Mouse (Mus musculus) left cerebral cortex, postnatal 14 days (tissue): ENCODE results near the gene Atp1a2. TPM values are rescaled to one million over a fixed set of nuclear protein-coding genes. Genes with fewer than 3 reads are reported as not detected.

Source experiments
- DNase-seq, 2 experiments: peaks; one replicate each; pipeline ENCODE4 v3.0.0; 2021 to 2022; ENCODE audit warnings: low spot score in 2 of 2, mixed read lengths in 1 of 2
- intact Hi-C: fragments of 180-260 bp; cut with DNase I; formaldehyde crosslinking; loops from one replicate; pipeline ENCODE4 v1.15.1; 2025
- total RNA-seq, 2 experiments: library from RNA; stranded (reverse); gene quantifications; 2 replicates each; pipeline ENCODE4 v1.2.3; 2021

The Atp1a2 gene
- total RNA-seq, 2 experiments from 2014 or later: 571 to 592 TPM

GRCm38 (mm10) chr1:172326684-172327083 is 28.8 kb upstream of the Atp1a2 start:
- DNase-seq: no peak
- intact Hi-C loops: no loop called here

- DNase-seq: peak; percentile 66 to 74
- intact Hi-C loops: no loop called here
These were observed 28.0 kb upstream of the Atp1a2 start for GRCm38 (mm10) chr1:172325680-172326535.

DNA sequence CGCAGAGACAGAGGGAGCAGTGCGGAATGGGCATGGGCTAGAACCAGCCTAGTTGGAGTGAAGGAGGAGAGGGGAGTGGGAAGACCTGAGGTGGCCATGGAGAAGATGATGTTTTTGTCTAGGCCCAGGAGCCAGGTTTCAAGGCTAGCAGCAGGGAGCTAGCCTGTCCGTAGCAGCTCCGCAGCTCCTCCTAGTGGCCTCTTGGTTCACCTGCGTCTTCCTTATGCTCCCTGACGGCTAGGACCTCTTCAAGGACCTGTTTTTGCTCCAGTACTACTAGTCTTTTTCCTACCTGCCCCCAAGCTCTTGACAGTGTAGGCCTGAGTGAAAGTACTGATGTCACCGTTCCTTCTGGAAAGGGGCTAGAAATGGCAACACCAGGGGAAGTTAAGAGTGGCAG is 26.9 kb upstream of the Atp1a2 start:
- intact Hi-C loops: no loop called here
- peak; percentile 85 to 86 for DNase-seq

DNA sequence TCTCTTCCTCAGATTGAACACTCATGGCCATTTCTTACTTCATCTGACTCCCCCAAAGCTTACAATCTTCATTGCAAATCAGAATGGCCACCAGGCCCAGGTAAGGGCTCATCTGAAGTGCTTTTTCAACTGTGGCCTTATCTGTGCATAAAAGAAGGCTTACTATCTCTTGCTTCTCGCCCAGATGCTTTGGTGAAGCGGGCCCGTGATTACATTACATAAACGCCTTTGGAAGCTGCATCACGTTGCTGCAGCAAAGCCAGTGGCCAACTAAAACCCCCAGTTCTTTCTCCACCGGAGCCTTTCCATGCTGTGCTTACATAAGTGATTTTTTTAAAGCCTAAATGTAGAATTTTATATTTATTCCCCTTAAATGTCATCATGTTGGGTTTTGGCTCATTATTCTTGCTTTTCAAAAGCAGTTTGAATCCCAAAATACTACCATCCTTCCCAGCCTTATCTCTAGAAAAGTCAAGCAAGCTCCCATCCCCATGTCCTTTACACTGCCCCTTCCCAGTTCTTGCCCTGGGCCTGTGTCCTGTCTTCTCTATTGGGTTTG is 26.0 kb upstream of the Atp1a2 start:
- DNase-seq: peak; percentile 77 to 93
- intact Hi-C loops: no loop called here

- DNase-seq: no peak
- intact Hi-C loops: no loop called here
These were observed 25.4 kb upstream of the Atp1a2 start for GRCm38 (mm10) chr1:172323298-172323697.

DNA sequence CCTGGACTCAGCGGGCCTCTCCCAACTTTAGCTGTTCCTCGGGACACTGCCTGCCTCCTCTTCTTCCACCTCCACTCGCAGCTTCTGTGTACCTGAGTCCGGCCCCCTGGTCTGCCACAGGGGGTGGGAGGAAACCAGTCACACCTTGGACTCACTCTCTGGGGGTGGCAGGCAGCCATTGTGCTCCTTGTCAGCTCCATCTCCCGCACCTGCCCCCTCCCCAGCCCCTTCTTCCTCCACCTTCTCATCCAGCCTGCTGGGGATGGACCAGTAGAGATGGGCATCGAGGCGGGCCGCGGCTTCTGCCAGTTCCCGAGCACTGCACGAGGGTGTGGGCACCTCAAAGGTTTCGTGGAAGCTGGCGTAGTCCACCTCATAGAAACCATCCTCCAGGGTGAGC is 24.9 kb upstream of the Atp1a2 start:
- DNase-seq: no peak
- intact Hi-C loops: no loop called here

DNA sequence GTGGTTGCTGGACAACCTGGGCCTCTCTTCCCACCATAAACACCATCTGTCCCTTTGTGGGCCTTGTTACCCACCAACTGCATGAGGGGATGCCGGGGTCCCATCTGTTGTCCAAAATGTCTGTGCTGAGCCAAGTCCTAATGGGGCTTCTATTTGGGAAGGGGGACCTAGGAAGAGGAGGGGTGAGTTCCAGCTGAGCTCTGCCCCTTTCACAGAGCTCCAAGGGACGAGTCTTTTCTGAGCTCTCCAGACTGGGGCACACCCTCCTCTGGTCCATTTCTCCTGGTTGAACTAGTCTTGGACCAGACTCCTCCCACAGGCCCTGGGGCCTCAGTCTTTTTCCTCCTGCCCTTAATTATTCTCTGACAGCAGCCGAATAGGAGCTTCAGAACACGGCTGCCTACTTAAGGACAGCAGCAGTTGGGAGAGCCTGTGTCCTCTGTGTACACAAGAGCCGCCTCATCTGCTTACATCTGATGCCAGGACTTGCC is 22.1 kb upstream of the Atp1a2 start:
- intact Hi-C loops: loop anchor here (10.0 kb wide), 1 partner anchor 275 kb away; no protein-coding TSS in a partner anchor

DNA sequence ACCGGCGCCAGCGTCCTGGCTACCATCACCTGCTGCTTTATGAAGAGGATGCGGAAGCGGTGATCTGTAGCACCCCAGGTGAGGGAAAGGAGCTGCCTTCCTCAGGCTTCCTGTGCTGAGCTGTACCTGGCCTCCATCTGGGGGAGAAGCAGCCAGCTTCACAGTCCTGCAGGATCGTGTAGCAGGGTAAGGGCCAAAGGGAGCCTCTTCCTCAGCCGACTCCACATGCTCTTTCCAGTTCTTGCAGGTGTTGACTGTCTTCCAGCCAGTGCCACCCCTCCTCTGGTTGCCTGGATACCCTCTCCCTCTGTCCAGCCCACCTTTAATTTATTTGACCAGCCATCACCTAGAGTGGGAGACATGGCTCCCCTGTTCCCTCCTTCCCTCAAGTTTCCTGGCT is 21.5 kb upstream of the Atp1a2 start:
- intact Hi-C loops: loop anchor here (10.0 kb wide), 1 partner anchor 275 kb away; no protein-coding TSS in a partner anchor
- no peak for DNase-seq

More for the DNA sequence above, 22.1 kb upstream of the Atp1a2 start:
- no peak for DNase-seq

DNA sequence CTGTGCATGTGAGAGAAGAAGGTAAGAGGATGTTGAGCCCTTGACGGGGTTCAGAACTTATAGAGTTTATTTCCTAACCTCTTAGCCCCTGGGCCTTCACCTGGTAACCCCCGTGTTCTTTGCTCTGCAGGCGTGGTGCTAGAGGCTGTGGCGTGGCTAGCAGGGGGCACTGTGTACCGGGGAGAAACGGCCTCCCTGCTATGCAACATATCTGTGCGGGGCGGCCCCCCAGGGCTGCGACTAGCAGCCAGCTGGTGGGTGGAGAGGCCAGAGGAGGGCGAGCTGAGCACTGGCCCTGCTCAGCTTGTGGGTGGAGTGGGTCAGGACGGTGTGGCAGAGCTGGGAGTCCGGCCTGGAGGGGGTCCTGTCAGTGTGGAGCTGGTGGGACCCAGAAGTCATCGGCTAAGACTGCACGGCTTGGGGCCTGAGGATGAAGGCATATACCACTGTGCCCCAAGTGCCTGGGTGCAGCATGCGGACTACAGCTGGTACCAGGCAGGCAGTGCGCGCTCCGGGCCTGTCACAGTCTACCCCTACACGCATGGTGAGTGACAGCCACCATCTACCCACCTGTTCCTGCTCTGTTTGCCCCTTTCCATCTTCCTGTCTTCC is 20.7 kb upstream of the Atp1a2 start:
- intact Hi-C loops: loop anchor here (10.0 kb wide), 1 partner anchor 274 kb away; no protein-coding TSS in a partner anchor
- DNase-seq: no peak

DNA sequence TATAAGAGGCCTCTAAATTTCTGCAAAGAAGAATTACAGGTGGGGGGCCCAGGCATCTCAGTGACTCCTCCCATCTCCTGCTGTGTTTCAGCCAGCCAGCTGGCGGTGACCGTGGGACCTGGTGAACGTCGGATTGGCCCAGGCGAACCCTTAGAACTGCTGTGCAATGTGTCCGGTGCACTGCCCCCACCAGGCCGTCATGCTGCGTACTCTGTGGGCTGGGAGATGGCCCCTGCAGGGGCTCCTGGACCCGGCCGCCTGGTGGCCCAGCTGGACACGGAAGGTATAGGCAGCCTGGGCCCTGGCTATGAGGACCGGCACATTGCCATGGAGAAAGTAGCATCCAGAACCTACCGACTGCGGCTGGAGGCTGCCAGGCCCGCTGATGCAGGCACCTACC is 20.1 kb upstream of the Atp1a2 start:
- DNase-seq: no peak
- intact Hi-C loops: loop anchor here (10.0 kb wide), 1 partner anchor 273 kb away; no protein-coding TSS in a partner anchor

- no peak for DNase-seq
These were observed 19.6 kb upstream of the Atp1a2 start for GRCm38 (mm10) chr1:172317431-172317830.

GRCm38 (mm10) chr1:172314911-172315310 is 17.0 kb upstream of the Atp1a2 start:
- DNase-seq: no peak
- intact Hi-C loops: loop anchor here (5.0 to 10.0 kb wide), 2 partner anchors 168 to 270 kb away; partner anchors contain the start of gene Dcaf8

More at GRCm38 (mm10) chr1:172317431-172317830, 19.6 kb upstream of the Atp1a2 start:
- intact Hi-C loops: loop anchor here (10.0 kb wide), 1 partner anchor 273 kb away; no protein-coding TSS in a partner anchor

DNA sequence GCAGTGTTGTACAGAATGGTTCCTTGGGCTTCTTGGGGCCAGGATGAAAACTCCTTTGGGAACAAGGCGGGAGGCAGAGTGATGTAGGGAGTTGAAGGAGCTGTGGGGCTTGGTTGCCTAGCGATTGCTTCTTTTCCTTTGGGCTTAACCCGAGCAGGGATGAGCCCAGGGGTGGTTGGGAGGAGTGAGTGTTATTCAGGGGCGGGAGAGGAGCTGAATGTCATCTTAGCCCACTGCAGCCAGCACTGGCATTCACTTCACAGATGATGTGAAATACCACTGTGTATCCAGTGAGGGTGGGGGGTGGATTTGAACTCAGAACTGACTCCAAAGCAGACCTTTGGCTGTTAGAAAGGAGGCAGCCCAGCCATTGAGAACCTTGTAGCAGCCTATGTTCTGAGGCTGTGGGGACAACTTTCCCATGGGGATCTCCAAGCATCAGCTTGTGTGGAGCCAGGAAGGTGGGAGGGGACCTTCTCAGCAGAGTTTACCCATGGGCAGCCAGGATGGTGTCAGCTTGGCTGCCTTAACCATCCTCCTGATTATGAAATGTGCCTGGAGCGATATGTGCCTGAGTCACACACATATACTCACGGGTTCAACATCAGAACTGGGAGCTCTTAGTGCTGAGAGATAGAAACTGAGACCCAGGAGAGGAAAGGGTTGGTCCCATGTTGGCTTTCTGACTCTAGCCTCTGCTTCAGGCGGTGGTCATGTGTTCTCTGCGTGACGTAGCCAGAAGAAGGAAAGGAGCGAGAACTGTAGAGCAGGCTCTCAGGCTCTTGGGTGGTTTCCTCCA is 15.9 kb upstream of the Atp1a2 start:
- DNase-seq: no peak
- intact Hi-C loops: loop anchor here (2.0 to 10.0 kb wide), 3 partner anchors 109 to 269 kb away; partner anchors contain the start of gene Dcaf8

- intact Hi-C loops: loop anchor here (2.0 to 10.0 kb wide), 3 partner anchors 108 to 268 kb away; partner anchors contain the start of gene Dcaf8
- DNase-seq: peak; percentile 57 to 92
These were observed 15.1 kb upstream of the Atp1a2 start for GRCm38 (mm10) chr1:172312768-172313561.

- peak in 1 of 2 experiments; percentile 74 for DNase-seq
- intact Hi-C loops: loop anchor here (2.0 to 10.0 kb wide), 4 partner anchors 107 to 267 kb away; partner anchors contain the start of gene Dcaf8
These were observed 14.3 kb upstream of the Atp1a2 start for GRCm38 (mm10) chr1:172311921-172312767.

- intact Hi-C loops: loop anchor here (2.0 to 10.0 kb wide), 3 partner anchors 164 to 267 kb away; partner anchors contain the start of gene Dcaf8
- peak; percentile 61 to 80 for DNase-seq
These were observed 13.5 kb upstream of the Atp1a2 start for GRCm38 (mm10) chr1:172311248-172311906.
